Mouse (Mus musculus) leukemia stem cell, adult 10-12 weeks (primary cell): ENCODE data around the gene Praf2. TPM values are rescaled to one million over a fixed set of nuclear protein-coding genes. Genes with fewer than 3 reads are reported as not detected.

Experiments
- polyA plus RNA-seq: library from polyadenylated mRNA; stranded (reverse); fragments of >175 nt; gene quantifications from 2 replicates; pipeline ENCODE4 v1.2.3, GENCODE M21; 2012; ENCODE audit warnings: low replicate concordance

Praf2 gene
- 10.4 and 37.4 TPM in 2 replicates for polyA plus RNA-seq

GRCm38 (mm10) chrX:7728215-7728921 lies at the start of gene Praf2:
Gene Praf2 (plus strand): TSS chrX:7728439.

GRCm38 (mm10) chrX:7680864-7681263 lies 47.4 kb upstream of the Praf2 start, which contains the start of gene Magix:
Gene Magix (minus strand): TSS chrX:7681251.

DNA sequence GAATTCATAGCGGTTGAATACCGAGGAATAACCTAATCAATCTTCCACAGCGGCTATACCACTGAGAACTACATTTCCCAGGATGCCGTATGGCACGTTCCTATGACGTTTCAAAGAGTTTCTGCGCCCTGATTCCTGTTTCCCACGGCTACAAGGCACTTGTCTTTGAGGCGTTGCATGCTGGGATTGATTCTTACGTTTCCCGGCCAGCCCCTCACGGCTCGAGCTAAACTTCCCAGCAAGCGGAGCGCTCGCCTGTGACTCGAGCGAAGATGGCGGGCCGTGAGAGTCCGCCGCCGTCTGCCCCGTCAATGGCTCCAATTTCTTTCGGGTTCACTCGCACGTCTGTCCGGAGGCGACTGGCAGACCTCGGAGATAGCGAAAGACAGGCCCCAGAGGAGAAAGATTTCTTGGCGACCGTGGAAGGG lies 31.3 kb upstream of the Praf2 start, which contains the start of gene Gpkow:
TSS of gene Gpkow (plus strand) at position 178 of the 428 bp plus-strand sequence.

GRCm38 (mm10) chrX:7714135-7714899 lies 13.9 kb upstream of the Praf2 start, which contains the start of gene Wdr45:
Gene Wdr45 (plus strand): TSS chrX:7714333.

GRCm38 (mm10) chrX:7721514-7722281 lies 6.5 kb upstream of the Praf2 start, which contains the start of gene Gm45208:
Gene Gm45208 (plus strand): TSS chrX:7722245.

GRCm38 (mm10) chrX:7750432-7751116 lies 22.3 kb downstream of the Praf2 start, which contains the start of gene Ccdc120:
Gene Ccdc120 (minus strand): TSS chrX:7750905.

GRCm38 (mm10) chrX:7762137-7762920 lies 34.1 kb downstream of the Praf2 start, which contains the start of gene Tfe3:
Gene Tfe3 (plus strand): TSS chrX:7762560.

Other genes starting within 250 kb of the Praf2 start
- 15.3 and 26.7 TPM in 2 replicates for gene Foxp3, start 154.8 kb upstream of the Praf2 start, polyA plus RNA-seq
- gene Ppp1r3f, start 154.2 kb upstream of the Praf2 start, polyA plus RNA-seq = 0.91 and 1.7 TPM in 2 replicates
- 25.1 and 54.6 TPM in 2 replicates for gene Ccdc22, start 122.9 kb upstream of the Praf2 start, polyA plus RNA-seq
- gene Cacna1f, start 121.4 kb upstream of the Praf2 start, polyA plus RNA-seq = 0.05 TPM in 1 of 2 replicates, not detected in the other
- 0.72 and 1.1 TPM in 2 replicates for gene Syp, start 90.0 kb upstream of the Praf2 start, polyA plus RNA-seq
- gene Prickle3, start 71.2 kb upstream of the Praf2 start, polyA plus RNA-seq = 10.3 and 16.1 TPM in 2 replicates
- gene Plp2, start 57.0 kb upstream of the Praf2 start, polyA plus RNA-seq = 27.4 and 44.2 TPM in 2 replicates
- gene Magix, start 47.2 kb upstream of the Praf2 start, polyA plus RNA-seq = not detected in 2 replicates
- gene Gpkow, start 31.3 kb upstream of the Praf2 start, polyA plus RNA-seq = 1.3 and 5.0 TPM in 2 replicates
- gene Wdr45, start 14.1 kb upstream of the Praf2 start, polyA plus RNA-seq = 6.8 and 9.2 TPM in 2 replicates
- 2.4 and 4.0 TPM in 2 replicates for gene Gm45208, start 6.2 kb upstream of the Praf2 start, polyA plus RNA-seq
- gene Ccdc120, start 22.5 kb downstream of the Praf2 start, polyA plus RNA-seq = 6.0 and 7.0 TPM in 2 replicates
- gene Tfe3, start 34.1 kb downstream of the Praf2 start, polyA plus RNA-seq = 27.7 and 78.0 TPM in 2 replicates
- 24.0 and 30.6 TPM in 2 replicates for gene Gripap1, start 61.3 kb downstream of the Praf2 start, polyA plus RNA-seq
- gene Kcnd1, start 93.8 kb downstream of the Praf2 start, polyA plus RNA-seq = 0.39 and 1.3 TPM in 2 replicates
- 121 and 187 TPM in 2 replicates for gene Otud5, start 112.9 kb downstream of the Praf2 start, polyA plus RNA-seq
- 50.3 and 75.5 TPM in 2 replicates for gene Pim2, start 149.8 kb downstream of the Praf2 start, polyA plus RNA-seq
- gene Slc35a2, start 155.6 kb downstream of the Praf2 start, polyA plus RNA-seq = 54.3 and 118 TPM in 2 replicates
- 133 and 190 TPM in 2 replicates for gene Pqbp1, start 170.8 kb downstream of the Praf2 start, polyA plus RNA-seq
- gene Timm17b, start 170.9 kb downstream of the Praf2 start, polyA plus RNA-seq = 52.3 and 170 TPM in 2 replicates
- gene Gm10491, start 179.4 kb downstream of the Praf2 start, polyA plus RNA-seq = not detected in 2 replicates
- not detected in 2 replicates for gene Gm10490, start 181.1 kb downstream of the Praf2 start, polyA plus RNA-seq
- gene Pcsk1n, start 191.4 kb downstream of the Praf2 start, polyA plus RNA-seq = 0.33 TPM in 1 of 2 replicates, not detected in the other
- gene Eras, start 200.2 kb downstream of the Praf2 start, polyA plus RNA-seq = not detected in 2 replicates
- 3.7 and 5.1 TPM in 2 replicates for gene Hdac6, start 219.4 kb downstream of the Praf2 start, polyA plus RNA-seq
- 77.8 and 320 TPM in 2 replicates for gene Gata1, start 249.6 kb downstream of the Praf2 start, polyA plus RNA-seq